In genomic region chr13:13502406-13502805, GRCm38 (mm10) we compare ENCODE assay signal across 22 mouse cellular contexts.
A peak's percentile ranks its signal among the peaks of the same experiment; 100 is the strongest.
DNase-seq lines count a peak whose midpoint lies in the region; ATAC-seq and TF ChIP-seq lines count a peak whose summit lies in the region.
"Had no signal": no experiment of that assay in that cellular context is flagged by ENCODE, and none has a peak within 500 bp of the region (broad histone marks: within the 10 kb centered on the region; RNA-seq: fewer than 3 reads in every experiment).

No protein-coding gene starts in this region.

- 94% methylated on average over 10 of the region's 10 CpGs for WGBS in kidney, adult 2 months
- 94% methylated on average over 10 of the region's 10 CpGs for WGBS in midbrain, embryonic 11.5 days
- 91% methylated on average over 10 of the region's 10 CpGs for WGBS in midbrain, embryonic 15.5 days

- H3K27ac ChIP-seq in kidney, adult 2 months (ENCODE audit: insufficient read depth, low read depth, low read length), result 0 out of 2 replicates have a peak overlapping the region, but pooled peaks have one; percentile 28
- no peak overlapping the region for H3K27ac ChIP-seq in midbrain, embryonic 11.5 days (ENCODE audit: low read depth, low read length)
- H3K27ac ChIP-seq in midbrain, embryonic 15.5 days, result no peak overlapping the region
- peak overlapping the region; percentile 97; the same call in 1 of the 2 replicates for H3K27ac ChIP-seq in embryonic fibroblast, embryonic 13.5 days (ENCODE audit: insufficient read depth, low read length)
- H3K27ac ChIP-seq: heart, embryonic 15.5 days; hindbrain, embryonic 10.5 days; hindbrain, embryonic 13.5 days had no signal

- no peak overlapping the region for H3K4me3 ChIP-seq in kidney, adult 2 months (ENCODE audit: insufficient read depth, low read depth, low read length)
- H3K4me3 ChIP-seq in midbrain, embryonic 11.5 days (ENCODE audit: low read depth, low read length), result no peak overlapping the region
- H3K4me3 ChIP-seq in midbrain, embryonic 15.5 days, result no peak overlapping the region
- no peak overlapping the region for H3K4me3 ChIP-seq in embryonic fibroblast, embryonic 13.5 days (ENCODE audit: insufficient read depth, low read length)
- H3K4me3 ChIP-seq: heart, embryonic 12.5 days; heart, embryonic 15.5 days; hindbrain, embryonic 10.5 days; hindbrain, embryonic 13.5 days had no signal

- no peaks in the 10 kb centered on the region for H3K9me3 ChIP-seq in midbrain, embryonic 11.5 days (ENCODE audit: control insufficient read depth, low read length)
- H3K9me3 ChIP-seq in midbrain, embryonic 15.5 days, result no peaks in the 10 kb centered on the region
- H3K9me3 ChIP-seq: heart, embryonic 12.5 days; heart, embryonic 15.5 days; hindbrain, embryonic 10.5 days; hindbrain, embryonic 13.5 days had no signal

- ATAC-seq in midbrain, embryonic 11.5 days (ENCODE audit: low FRiP score), result no peak
- no peak for ATAC-seq in midbrain, embryonic 15.5 days (replicated peaks)
- ATAC-seq: CD4-positive, CD25-positive, alpha-beta regulatory T cell, adult 4 months; forebrain, embryonic 14.5 days; forebrain, postnatal 0 days; hindbrain, embryonic 16.5 days had no signal

- TF ChIP-seq CTCF in kidney, adult 2 months (conservative IDR thresholded peaks at IDR 0.05; ENCODE audit: insufficient read depth, insufficient read length, low read depth, low read length), result no peak
- TF ChIP-seq CTCF in embryonic fibroblast, embryonic 13.5 days (IDR thresholded peaks at IDR 0.05; ENCODE audit: borderline replicate concordance, insufficient read depth, low read length), result no peak

- DNase-seq in kidney, adult 2 months, result no peak
- DNase-seq in kidney, postnatal 14 days, result no peak
- peak; percentile 6 for DNase-seq in midbrain, embryonic 11.5 days (ENCODE audit: low spot score, missing footprints)
- DNase-seq in right cerebral cortex, adult 2 months (ENCODE audit: low spot score in 2 of 2), result no peak
- DNase-seq: adrenal gland, adult 8-10 months; adrenal gland, postnatal 25 days; cerebellum, adult 18-20 months; cerebellum, adult 9-10 months; cerebellum, postnatal 14 days; forebrain, postnatal 0 days; gastrocnemius, postnatal 36 days; heart, postnatal 10 days; heart, postnatal 36 days had no signal

- H3K4me1 ChIP-seq in kidney, adult 2 months (ENCODE audit: control insufficient read depth, insufficient read depth, low read length), result no peaks in the 10 kb centered on the region; the same call in 1 of the 2 replicates
- no peaks in the 10 kb centered on the region for H3K4me1 ChIP-seq in midbrain, embryonic 11.5 days (ENCODE audit: control insufficient read depth, insufficient read depth, low read length)
- no peaks in the 10 kb centered on the region for H3K4me1 ChIP-seq in midbrain, embryonic 15.5 days
- H3K4me1 ChIP-seq in embryonic fibroblast, embryonic 13.5 days (ENCODE audit: control insufficient read depth, insufficient read depth, low read length), result peaks cover 10% of the 10 kb centered on the region
- H3K4me1 ChIP-seq: hindbrain, embryonic 10.5 days; hindbrain, embryonic 13.5 days had no signal

- H3K36me3 ChIP-seq in kidney, adult 2 months (ENCODE audit: control insufficient read depth, insufficient read depth, low read length), result no peaks in the 10 kb centered on the region
- H3K36me3 ChIP-seq in midbrain, embryonic 11.5 days (ENCODE audit: control insufficient read depth, insufficient read depth, low read length), result no peaks in the 10 kb centered on the region
- H3K36me3 ChIP-seq in midbrain, embryonic 15.5 days (replicated peaks), result no peaks in the 10 kb centered on the region
- H3K36me3 ChIP-seq: hindbrain, embryonic 10.5 days; hindbrain, embryonic 13.5 days had no signal

- no peaks in the 10 kb centered on the region for H3K27me3 ChIP-seq in kidney, adult 2 months (replicated peaks; ENCODE audit: control insufficient read depth, insufficient read depth, low read length)
- no peaks in the 10 kb centered on the region for H3K27me3 ChIP-seq in midbrain, embryonic 11.5 days (ENCODE audit: control insufficient read depth, insufficient read depth, low read length)
- no peaks in the 10 kb centered on the region for H3K27me3 ChIP-seq in midbrain, embryonic 15.5 days (replicated peaks)
- H3K27me3 ChIP-seq: heart, embryonic 12.5 days; heart, embryonic 15.5 days; hindbrain, embryonic 13.5 days had no signal

- TF ChIP-seq POLR2A in kidney, adult 2 months (IDR thresholded peaks at IDR 0.05; ENCODE audit: low read depth, low read length), result no peak
- no peak for TF ChIP-seq POLR2A in embryonic fibroblast, embryonic 13.5 days (IDR thresholded peaks at IDR 0.05; ENCODE audit: low read depth, low read length)

- no peak overlapping the region for H3K4me2 ChIP-seq in midbrain, embryonic 11.5 days
- no peak overlapping the region for H3K4me2 ChIP-seq in midbrain, embryonic 15.5 days
- H3K4me2 ChIP-seq: heart, embryonic 12.5 days; heart, embryonic 15.5 days; hindbrain, embryonic 13.5 days had no signal

- no peak overlapping the region for H3K9ac ChIP-seq in midbrain, embryonic 11.5 days (ENCODE audit: low read length)
- no peak overlapping the region for H3K9ac ChIP-seq in midbrain, embryonic 15.5 days
- H3K9ac ChIP-seq: forebrain, postnatal 0 days; heart, embryonic 12.5 days; heart, embryonic 15.5 days; hindbrain, embryonic 13.5 days had no signal

Comparison
In these comparisons a context has a peak if more than half of its experiments do, and no peak if none do; other contexts are left out.
1. H3K27ac ChIP-seq: peak in kidney, adult 2 months (single experiment) and embryonic fibroblast, embryonic 13.5 days (single experiment); none in midbrain, embryonic 11.5 days (single experiment) and midbrain, embryonic 15.5 days (single experiment).